Mouse (Mus musculus) stomach, embryonic 14.5 days (tissue): Measurements from ENCODE around the gene Platr17. TPM values are rescaled to one million over a fixed set of nuclear protein-coding genes. Genes with fewer than 3 reads are reported as not detected.

ENCODE experiments used
- ATAC-seq: fragments of 200-750 bp; cut with Nextera tagmentation; 2 replicates; pipeline ENCODE4 v1.8.0; 2017; ENCODE audit warnings: low read depth, moderate TSS enrichment; ENCODE audit not compliant: insufficient number of reproducible peaks, insufficient read depth, low FRiP score
- H3K27ac ChIP-seq: fragments of 300-500 bp; sonication (generic); 2 replicates; pipeline ENCODE4 v1.5.1; 2014; ENCODE audit warnings: mild to moderate bottlenecking, low read length, moderate library complexity, mixed read lengths
- H3K27me3 ChIP-seq: fragments of 300-500 bp; sonication (generic); 2 replicates; pipeline ENCODE4 v1.6.1; 2014; ENCODE audit warnings: low read length, control low read depth, mixed read lengths; ENCODE audit not compliant: control insufficient read depth, insufficient read depth
- H3K36me3 ChIP-seq: fragments of 300-500 bp; sonication (generic); 2 replicates; pipeline ENCODE4 v1.6.1; 2014; ENCODE audit warnings: mild to moderate bottlenecking, control low read depth, low read length, moderate library complexity, mixed read lengths; ENCODE audit not compliant: control insufficient read depth, insufficient read depth
- H3K4me1 ChIP-seq: fragments of 300-500 bp; sonication (generic); 2 replicates; pipeline ENCODE4 v1.6.1; 2014; ENCODE audit warnings: low read length, control low read depth, mixed read lengths; ENCODE audit not compliant: control insufficient read depth, insufficient read depth
- H3K4me2 ChIP-seq: fragments of 300-500 bp; sonication (generic); replicated peaks from 2 replicates; pipeline ENCODE4 v1.6.1; 2014; ENCODE audit warnings: low read depth, low read length, control low read depth
- H3K4me3 ChIP-seq: fragments of 300-500 bp; sonication (generic); 2 replicates; pipeline ENCODE4 v1.5.1; 2014; ENCODE audit warnings: low read depth, low read length, control low read depth
- H3K9ac ChIP-seq: fragments of 300-500 bp; sonication (generic); replicated peaks from 2 replicates; pipeline ENCODE4 v1.6.1; 2014; ENCODE audit warnings: low read depth, mild to moderate bottlenecking, control low read depth, low read length, moderate library complexity, mixed read lengths
- H3K9me3 ChIP-seq: fragments of 300-500 bp; sonication (generic); 2 replicates; pipeline ENCODE4 v1.6.1; 2016; ENCODE audit warnings: low read depth, low read length, control low read depth; ENCODE audit not compliant: control insufficient read depth
- WGBS: fragments of 180-500 bp; shearing (Covaris S2); extraction: QIAGEN DNeasy Blood & Tissue Kit; methylation state at CpG from one replicate; pipeline ENCODE4 v1.1.7; 2014; 5-methylcytosine and 5-hydroxymethylcytosine counted together
- polyA plus RNA-seq: library from polyadenylated mRNA; unstranded; fragments of >200 nt; fragmentation: Nextera tagmentation; extraction: Ambion mirVana; gene quantifications from 2 replicates; pipeline ENCODE4 v1.2.1, GENCODE M21; 2014

Platr17 gene
- polyA plus RNA-seq, 1 experiment from 2014 or later: 0.54 TPM

GRCm38 (mm10) chr17:33909077-33909868, 4.3 kb downstream of the Platr17 start, which contains the start of gene Daxx:
Gene Daxx (plus strand): TSS chr17:33909414.
- Histone ChIP-seq H3K27ac (peak within 1 kb of the TSS; percentile 88), H3K4me3 (peak within 1 kb of the TSS; percentile 95), H3K9me3 (no peaks in the 10 kb centered on the region), H3K36me3 (peaks cover 32% of the 10 kb centered on the region), H3K4me1 (peaks cover 8% of the 10 kb centered on the region), H3K9ac (peak within 1 kb of the TSS; percentile 89), H3K27me3 (no peaks in the 10 kb centered on the region), H3K4me2 (peak within 1 kb of the TSS; percentile 71)
- under 1% methylated on average over 68 of the region's 68 CpGs for whole genome bisulfite sequencing
- peak; percentile 97 for ATAC-seq

DNA sequence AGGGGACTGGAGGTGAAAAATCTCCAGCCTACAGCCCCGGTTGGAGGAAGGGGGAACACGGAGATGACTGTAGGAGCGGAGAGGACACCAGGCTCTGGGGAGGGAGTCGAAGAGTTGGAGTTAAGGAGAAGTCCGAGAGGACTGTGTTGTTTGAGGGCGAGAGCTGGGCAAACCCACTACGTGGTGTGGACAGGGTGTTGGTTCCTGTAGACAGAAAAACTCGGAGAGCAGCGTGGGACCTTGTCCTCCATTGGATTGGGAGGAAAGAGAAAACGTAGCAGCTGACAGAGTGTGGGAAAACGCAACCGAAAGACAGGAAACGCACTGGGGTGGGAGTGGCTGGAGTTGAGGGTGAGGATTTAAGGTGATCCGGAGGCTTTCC, 4.9 kb downstream of the Platr17 start:
- H3K4me3 ChIP-seq: peak overlapping the region; percentile 95
- H3K9me3 ChIP-seq: no peaks in the 10 kb centered on the region
- 0% methylated on average over 14 of the region's 14 CpGs for WGBS
- H3K9ac ChIP-seq: peak overlapping the region; percentile 89
- 0 out of 2 replicates have a peak, but pooled peaks have one; percentile 2 for ATAC-seq
- peaks cover 35% of the 10 kb centered on the region for H3K36me3 ChIP-seq
- H3K4me1 ChIP-seq: peaks cover 9% of the 10 kb centered on the region
- H3K27ac ChIP-seq: peak overlapping the region; percentile 88
- peak overlapping the region; percentile 45 for H3K4me2 ChIP-seq
- H3K27me3 ChIP-seq: no peaks in the 10 kb centered on the region

DNA sequence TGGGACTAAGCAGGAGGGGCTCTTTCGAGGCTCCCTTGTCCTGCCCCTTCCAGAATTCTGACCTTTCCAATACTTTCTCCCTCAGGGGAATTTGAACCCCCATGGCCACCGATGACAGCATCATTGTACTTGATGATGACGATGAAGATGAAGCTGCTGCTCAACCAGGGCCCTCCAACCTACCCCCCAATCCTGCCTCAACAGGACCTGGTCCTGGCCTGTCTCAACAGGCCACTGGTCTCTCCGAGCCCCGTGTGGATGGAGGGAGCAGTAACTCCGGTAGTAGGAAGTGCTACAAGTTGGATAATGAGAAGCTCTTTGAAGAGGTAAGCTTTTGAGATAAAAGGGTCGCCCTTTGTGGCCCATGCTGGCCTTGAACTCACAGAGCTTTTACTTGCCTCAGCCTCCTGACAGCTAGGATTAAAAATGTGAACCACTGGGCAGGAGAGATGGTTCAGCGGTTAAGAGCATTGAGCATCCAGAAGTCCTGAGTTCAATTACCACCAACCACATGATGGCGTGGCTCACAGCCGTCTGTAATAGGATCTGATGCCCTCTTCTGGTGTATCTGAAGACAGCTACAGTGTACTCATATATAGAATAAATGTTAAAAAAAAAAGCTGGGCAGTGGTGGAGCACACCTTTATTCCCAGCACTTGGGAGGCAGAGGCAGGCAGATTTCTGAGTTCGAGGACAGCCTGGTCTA, 5.6 kb downstream of the Platr17 start:
- Histone ChIP-seq H3K9me3 (no peaks in the 10 kb centered on the region), H3K27ac (no peak overlapping the region), H3K4me3 (peak overlapping the region; percentile 95), H3K27me3 (no peaks in the 10 kb centered on the region), H3K36me3 (peaks cover 37% of the 10 kb centered on the region), H3K9ac (peak overlapping the region; percentile 89; the same call in 1 of the 2 replicates), H3K4me2 (peak overlapping the region; percentile 45), H3K4me1 (peaks cover 14% of the 10 kb centered on the region)
- no peak for ATAC-seq
- 46% methylated on average over 11 of the region's 11 CpGs for WGBS

DNA sequence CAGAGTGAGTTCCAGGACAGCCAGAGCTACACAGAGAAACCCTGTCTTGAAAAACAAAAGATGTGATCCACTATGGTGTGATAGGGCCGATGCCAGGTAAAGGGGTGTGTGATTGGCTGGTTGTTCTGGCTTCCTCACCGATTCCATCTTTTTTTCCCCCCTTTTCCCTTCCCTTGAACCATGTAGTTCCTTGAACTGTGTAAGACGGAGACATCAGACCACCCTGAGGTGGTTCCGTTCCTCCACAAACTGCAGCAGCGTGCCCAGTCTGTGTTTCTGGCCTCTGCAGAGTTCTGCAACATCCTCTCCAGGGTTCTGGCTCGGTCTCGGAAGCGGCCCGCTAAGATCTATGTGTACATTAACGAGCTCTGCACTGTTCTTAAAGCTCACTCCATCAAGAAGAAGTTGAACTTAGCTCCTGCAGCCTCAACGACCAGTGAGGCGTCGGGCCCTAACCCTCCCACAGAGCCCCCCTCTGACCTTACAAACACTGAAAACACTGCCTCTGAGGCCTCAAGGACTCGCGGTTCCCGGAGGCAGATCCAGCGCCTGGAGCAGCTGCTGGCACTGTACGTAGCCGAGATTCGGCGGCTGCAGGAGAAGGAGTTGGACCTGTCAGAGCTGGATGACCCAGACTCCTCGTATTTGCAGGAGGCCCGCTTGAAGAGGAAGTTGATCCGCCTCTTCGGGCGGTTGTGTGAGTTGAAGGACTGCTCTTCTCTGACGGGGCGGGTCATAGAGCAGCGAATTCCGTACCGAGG, 6.3 kb downstream of the Platr17 start:
- no peaks in the 10 kb centered on the region for H3K9me3 ChIP-seq
- H3K9ac ChIP-seq: no peak overlapping the region
- no peak overlapping the region for H3K4me3 ChIP-seq
- no peak overlapping the region for H3K27ac ChIP-seq
- no peak for ATAC-seq
- H3K27me3 ChIP-seq: no peaks in the 10 kb centered on the region
- WGBS: 88% methylated on average over 31 of the region's 31 CpGs
- H3K36me3 ChIP-seq: peaks cover 37% of the 10 kb centered on the region
- peaks cover 14% of the 10 kb centered on the region for H3K4me1 ChIP-seq
- no peak overlapping the region for H3K4me2 ChIP-seq

DNA sequence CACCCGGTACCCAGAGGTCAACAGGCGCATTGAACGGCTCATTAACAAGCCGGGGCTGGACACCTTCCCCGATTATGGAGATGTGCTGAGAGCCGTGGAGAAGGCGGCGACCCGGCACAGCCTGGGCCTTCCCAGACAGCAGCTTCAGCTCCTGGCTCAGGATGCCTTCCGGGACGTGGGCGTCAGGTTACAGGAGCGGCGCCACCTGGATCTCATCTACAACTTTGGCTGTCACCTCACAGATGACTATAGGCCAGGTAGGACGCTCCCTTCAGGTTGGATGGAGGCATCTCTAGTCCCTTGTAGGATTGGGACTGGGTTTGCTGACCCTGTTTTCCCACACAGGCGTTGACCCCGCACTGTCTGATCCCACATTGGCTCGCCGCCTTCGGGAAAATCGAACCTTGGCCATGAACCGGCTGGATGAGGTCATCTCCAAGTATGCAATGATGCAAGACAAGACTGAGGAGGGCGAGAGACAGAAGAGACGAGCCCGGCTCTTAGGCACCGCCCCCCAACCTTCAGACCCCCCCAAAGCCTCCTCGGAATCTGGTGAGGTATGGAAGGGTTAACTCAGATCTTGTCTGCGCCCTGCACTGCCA, 7.0 kb downstream of the Platr17 start:
- H3K9me3 ChIP-seq: no peaks in the 10 kb centered on the region
- H3K4me2 ChIP-seq: no peak overlapping the region
- 86% methylated on average over 28 of the region's 28 CpGs for WGBS
- no peak overlapping the region for H3K4me3 ChIP-seq
- peaks cover 37% of the 10 kb centered on the region for H3K36me3 ChIP-seq
- H3K27me3 ChIP-seq: no peaks in the 10 kb centered on the region
- peaks cover 17% of the 10 kb centered on the region for H3K4me1 ChIP-seq
- H3K9ac ChIP-seq: no peak overlapping the region
- no peak overlapping the region for H3K27ac ChIP-seq
- ATAC-seq: no peak

- no peak overlapping the region for H3K9ac ChIP-seq
- H3K27ac ChIP-seq: no peak overlapping the region
- ATAC-seq: no peak
- 94% methylated on average over 10 of the region's 10 CpGs for WGBS
- peaks cover 37% of the 10 kb centered on the region for H3K36me3 ChIP-seq
- H3K27me3 ChIP-seq: no peaks in the 10 kb centered on the region
- no peaks in the 10 kb centered on the region for H3K9me3 ChIP-seq
- H3K4me3 ChIP-seq: no peak overlapping the region
- H3K4me1 ChIP-seq: peaks cover 16% of the 10 kb centered on the region
- H3K4me2 ChIP-seq: no peak overlapping the region
Observed at GRCm38 (mm10) chr17:33913264-33913663, 8.3 kb downstream of the Platr17 start.

- H3K4me1 ChIP-seq: peaks cover 19% of the 10 kb centered on the region
Observed at GRCm38 (mm10) chr17:33913905-33914304, 9.0 kb downstream of the Platr17 start.

DNA sequence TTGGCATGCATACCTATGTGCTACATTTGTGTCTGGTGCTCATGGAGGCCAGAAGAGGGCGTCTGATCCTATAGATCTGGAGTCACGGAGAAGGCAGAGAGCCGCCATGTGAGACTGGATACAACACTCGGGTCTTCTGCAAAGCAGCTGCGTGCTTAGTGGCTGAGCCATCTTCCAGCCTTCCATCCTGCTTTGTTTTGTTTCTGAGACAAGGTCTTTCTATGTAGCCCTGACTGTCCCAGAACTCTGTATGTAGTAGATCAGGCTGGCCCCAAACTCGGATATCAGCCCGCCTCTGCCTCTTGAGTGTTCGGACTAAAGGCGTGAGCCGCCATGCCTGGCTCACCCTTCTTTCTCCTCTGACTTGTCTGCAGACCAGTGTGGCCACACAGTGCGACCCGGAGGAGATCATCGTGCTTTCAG, 10.0 kb downstream of the Platr17 start:
- Histone ChIP-seq H3K27me3 (no peaks in the 10 kb centered on the region), H3K36me3 (peaks cover 37% of the 10 kb centered on the region), H3K9me3 (no peaks in the 10 kb centered on the region), H3K4me1 (peaks cover 23% of the 10 kb centered on the region), H3K27ac (no peak overlapping the region), H3K4me3 (no peak overlapping the region; the same call in 1 of the 2 replicates), H3K9ac (no peak overlapping the region), H3K4me2 (peak overlapping the region; percentile 42; the same call in 1 of the 2 replicates)
- no peak for ATAC-seq
- WGBS: 70% methylated on average over 13 of the region's 13 CpGs

More at GRCm38 (mm10) chr17:33913905-33914304, 9.0 kb downstream of the Platr17 start:
- no peak overlapping the region for H3K4me2 ChIP-seq
- no peaks in the 10 kb centered on the region for H3K27me3 ChIP-seq
- no peak overlapping the region for H3K9ac ChIP-seq
- no peak overlapping the region for H3K4me3 ChIP-seq
- no peaks in the 10 kb centered on the region for H3K9me3 ChIP-seq
- no peak overlapping the region for H3K27ac ChIP-seq
- peaks cover 37% of the 10 kb centered on the region for H3K36me3 ChIP-seq
- 97% methylated on average over 8 of the region's 8 CpGs for WGBS
- no peak for ATAC-seq
